Mouse (Mus musculus): ENCODE results near the gene Apol7a. TPM values are rescaled to one million over a fixed set of nuclear protein-coding genes. Genes with fewer than 3 reads are reported as not detected.
A peak's percentile ranks its signal among the peaks of the same experiment; 100 is the strongest.

Apol7a gene
- polyA plus RNA-seq, 1 experiment from 2014 or later = 0.13 TPM

- ATAC-seq (replicated peaks; ENCODE audit: insufficient number of reproducible peaks, low FRiP score, low TSS enrichment) = no peak
- H3K9me3 ChIP-seq (replicated peaks; ENCODE audit: control insufficient read depth, low read length) = no peaks in the 10 kb centered on the region
- WGBS (ENCODE audit: insufficient replicate concordance) = 84% methylated on average over 7 of the region's 7 CpGs
Measured at GRCm38 (mm10) chr15:77350117-77350516, 48.8 kb downstream of the Apol7a start.

GRCm38 (mm10) chr15:77348146-77348545, 50.8 kb downstream of the Apol7a start:
- ATAC-seq (replicated peaks; ENCODE audit: insufficient number of reproducible peaks, low FRiP score, low TSS enrichment) = no peak
- H3K36me3 ChIP-seq (ENCODE audit: control insufficient read depth, insufficient read depth, low read length) = no peaks in the 10 kb centered on the region
- H3K9me3 ChIP-seq (replicated peaks; ENCODE audit: control insufficient read depth, low read length) = no peaks in the 10 kb centered on the region
- WGBS (ENCODE audit: insufficient replicate concordance) = 68% methylated on average over 7 of the region's 7 CpGs
- H3K27me3 ChIP-seq (ENCODE audit: control insufficient read depth, insufficient read depth, low read length) = no peaks in the 10 kb centered on the region
- no peak overlapping the region for H3K27ac ChIP-seq (ENCODE audit: low read depth, low read length)
- H3K4me3 ChIP-seq (ENCODE audit: low read depth, low read length) = no peak overlapping the region
- peaks cover 16% of the 10 kb centered on the region for H3K4me1 ChIP-seq (ENCODE audit: control insufficient read depth, insufficient read depth, low read length)
- H3K9ac ChIP-seq (ENCODE audit: low read depth, low read length) = no peak overlapping the region
- no peak overlapping the region for H3K4me2 ChIP-seq

More at GRCm38 (mm10) chr15:77350117-77350516, 48.8 kb downstream of the Apol7a start:
- peaks cover 16% of the 10 kb centered on the region for H3K4me1 ChIP-seq (ENCODE audit: control insufficient read depth, insufficient read depth, low read length)
- H3K36me3 ChIP-seq (ENCODE audit: control insufficient read depth, insufficient read depth, low read length) = no peaks in the 10 kb centered on the region
- H3K27me3 ChIP-seq (ENCODE audit: control insufficient read depth, insufficient read depth, low read length) = no peaks in the 10 kb centered on the region
- no peak overlapping the region for H3K9ac ChIP-seq (ENCODE audit: low read depth, low read length)
- H3K4me2 ChIP-seq = no peak overlapping the region
- H3K4me3 ChIP-seq (ENCODE audit: low read depth, low read length) = no peak overlapping the region
- H3K27ac ChIP-seq (ENCODE audit: low read depth, low read length) = no peak overlapping the region

GRCm38 (mm10) chr15:77344127-77345125, 54.5 kb downstream of the Apol7a start:
- WGBS (ENCODE audit: insufficient replicate concordance) = 32% methylated on average over 17 of the region's 17 CpGs
- H3K4me3 ChIP-seq (ENCODE audit: low read depth, low read length) = no peak overlapping the region
- H3K27me3 ChIP-seq (ENCODE audit: control insufficient read depth, insufficient read depth, low read length) = no peaks in the 10 kb centered on the region

DNA sequence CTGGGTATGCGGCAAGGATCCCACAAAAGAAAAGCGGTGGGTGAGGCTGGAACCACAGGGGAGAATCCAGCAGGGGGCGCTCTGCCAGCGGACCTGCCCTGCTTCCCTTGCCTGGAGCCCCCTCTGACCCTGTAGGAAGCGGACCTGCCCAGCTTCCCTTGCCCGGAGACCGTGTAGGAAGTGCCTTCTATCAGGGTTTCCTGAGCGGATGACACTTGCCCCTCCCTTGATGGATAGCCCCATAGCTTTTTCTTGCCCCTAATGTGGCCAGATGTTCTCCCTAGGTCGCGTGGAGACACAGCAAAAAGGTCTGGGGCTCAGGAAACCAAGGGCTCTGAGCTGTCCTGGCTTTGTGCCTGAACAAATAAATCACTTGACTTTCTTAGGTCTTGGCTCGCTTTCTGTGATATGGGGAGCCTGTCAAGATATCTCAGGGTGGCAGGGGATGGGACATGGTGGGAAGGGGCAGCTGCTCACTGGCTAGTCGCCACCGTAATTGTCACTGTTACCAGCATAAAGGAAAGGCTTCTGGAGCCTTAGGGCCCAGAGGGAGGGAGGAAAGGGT, 55.3 kb downstream of the Apol7a start:
- Histone ChIP-seq H3K27me3 (ENCODE audit: control insufficient read depth, insufficient read depth, low read length) (no peaks in the 10 kb centered on the region), H3K36me3 (ENCODE audit: control insufficient read depth, insufficient read depth, low read length) (no peaks in the 10 kb centered on the region), H3K4me1 (ENCODE audit: control insufficient read depth, insufficient read depth, low read length) (peaks cover 26% of the 10 kb centered on the region), H3K27ac (ENCODE audit: low read depth, low read length) (peak overlapping the region; percentile 84), H3K9ac (ENCODE audit: low read depth, low read length) (peak overlapping the region; percentile 61), H3K9me3 (replicated peaks; ENCODE audit: control insufficient read depth, low read length) (no peaks in the 10 kb centered on the region), H3K4me3 (ENCODE audit: low read depth, low read length) (peak overlapping the region; percentile 29), H3K4me2 (peak overlapping the region; percentile 64)
- WGBS (ENCODE audit: insufficient replicate concordance) = 6% methylated on average over 13 of the region's 13 CpGs
- peak; percentile 79 for ATAC-seq (replicated peaks; ENCODE audit: insufficient number of reproducible peaks, low FRiP score, low TSS enrichment)

More at GRCm38 (mm10) chr15:77344127-77345125, 54.5 kb downstream of the Apol7a start:
- no peaks in the 10 kb centered on the region for H3K9me3 ChIP-seq (replicated peaks; ENCODE audit: control insufficient read depth, low read length)
- H3K4me2 ChIP-seq = peak overlapping the region; percentile 64
- H3K27ac ChIP-seq (ENCODE audit: low read depth, low read length) = peak overlapping the region; percentile 84
- H3K9ac ChIP-seq (ENCODE audit: low read depth, low read length) = peak overlapping the region; percentile 61
- no peaks in the 10 kb centered on the region for H3K36me3 ChIP-seq (ENCODE audit: control insufficient read depth, insufficient read depth, low read length)
- peaks cover 26% of the 10 kb centered on the region for H3K4me1 ChIP-seq (ENCODE audit: control insufficient read depth, insufficient read depth, low read length)
- peak; percentile 29; the same call in 1 of the 2 replicates for ATAC-seq (replicated peaks; ENCODE audit: insufficient number of reproducible peaks, low FRiP score, low TSS enrichment)

GRCm38 (mm10) chr15:77342962-77343526, 55.9 kb downstream of the Apol7a start:
- ATAC-seq (replicated peaks; ENCODE audit: insufficient number of reproducible peaks, low FRiP score, low TSS enrichment) = 0 out of 2 replicates have a peak, but pooled peaks have one; percentile 8
- peak overlapping the region; percentile 84 for H3K27ac ChIP-seq (ENCODE audit: low read depth, low read length)
- H3K27me3 ChIP-seq (ENCODE audit: control insufficient read depth, insufficient read depth, low read length) = no peaks in the 10 kb centered on the region
- no peaks in the 10 kb centered on the region for H3K9me3 ChIP-seq (replicated peaks; ENCODE audit: control insufficient read depth, low read length)
- H3K9ac ChIP-seq (ENCODE audit: low read depth, low read length) = peak overlapping the region; percentile 61
- H3K4me2 ChIP-seq = peak overlapping the region; percentile 64
- WGBS (ENCODE audit: insufficient replicate concordance) = 19% methylated on average over 18 of the region's 18 CpGs
- peaks cover 26% of the 10 kb centered on the region for H3K4me1 ChIP-seq (ENCODE audit: control insufficient read depth, insufficient read depth, low read length)
- H3K4me3 ChIP-seq (ENCODE audit: low read depth, low read length) = peak overlapping the region; percentile 29
- no peaks in the 10 kb centered on the region for H3K36me3 ChIP-seq (ENCODE audit: control insufficient read depth, insufficient read depth, low read length)

- H3K4me3 ChIP-seq (ENCODE audit: low read depth, low read length) = no peak overlapping the region
- H3K4me2 ChIP-seq = no peak overlapping the region
- H3K9ac ChIP-seq (ENCODE audit: low read depth, low read length) = no peak overlapping the region
- peaks cover 28% of the 10 kb centered on the region for H3K4me1 ChIP-seq (ENCODE audit: control insufficient read depth, insufficient read depth, low read length)
- H3K27ac ChIP-seq (ENCODE audit: low read depth, low read length) = no peak overlapping the region
- no peak for ATAC-seq (replicated peaks; ENCODE audit: insufficient number of reproducible peaks, low FRiP score, low TSS enrichment)
- H3K36me3 ChIP-seq (ENCODE audit: control insufficient read depth, insufficient read depth, low read length) = no peaks in the 10 kb centered on the region
- no peaks in the 10 kb centered on the region for H3K9me3 ChIP-seq (replicated peaks; ENCODE audit: control insufficient read depth, low read length)
- 77% methylated on average over 6 of the region's 6 CpGs for WGBS (ENCODE audit: insufficient replicate concordance)
- H3K27me3 ChIP-seq (ENCODE audit: control insufficient read depth, insufficient read depth, low read length) = no peaks in the 10 kb centered on the region
Measured at GRCm38 (mm10) chr15:77342005-77342404, 56.9 kb downstream of the Apol7a start.

DNA sequence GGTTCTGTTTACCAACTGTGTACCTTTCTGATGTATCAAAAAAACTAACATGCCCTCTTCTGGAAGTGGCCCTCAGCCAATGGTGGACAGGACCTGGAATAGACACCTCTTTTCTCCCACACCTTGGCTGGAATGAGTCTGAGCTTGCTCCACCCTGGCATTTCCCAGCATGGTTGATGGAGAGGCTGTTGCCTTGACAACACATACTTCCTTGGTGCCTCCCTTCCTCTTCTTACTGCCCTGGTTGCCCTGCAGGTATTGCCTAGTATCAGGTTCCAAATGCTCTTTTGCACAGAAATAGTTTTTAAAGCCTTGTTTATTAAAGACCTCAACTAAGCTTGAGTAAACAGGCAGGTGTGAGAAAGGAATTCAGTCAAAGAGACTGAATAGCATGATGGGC, 58.3 kb downstream of the Apol7a start:
- peaks cover 33% of the 10 kb centered on the region for H3K4me1 ChIP-seq (ENCODE audit: control insufficient read depth, insufficient read depth, low read length)
- no peaks in the 10 kb centered on the region for H3K9me3 ChIP-seq (replicated peaks; ENCODE audit: control insufficient read depth, low read length)
- no peak overlapping the region for H3K4me2 ChIP-seq
- H3K4me3 ChIP-seq (ENCODE audit: low read depth, low read length) = no peak overlapping the region
- H3K27me3 ChIP-seq (ENCODE audit: control insufficient read depth, insufficient read depth, low read length) = no peaks in the 10 kb centered on the region
- no peak overlapping the region for H3K27ac ChIP-seq (ENCODE audit: low read depth, low read length)
- ATAC-seq (replicated peaks; ENCODE audit: insufficient number of reproducible peaks, low FRiP score, low TSS enrichment) = no peak
- no peaks in the 10 kb centered on the region for H3K36me3 ChIP-seq (ENCODE audit: control insufficient read depth, insufficient read depth, low read length)
- no peak overlapping the region for H3K9ac ChIP-seq (ENCODE audit: low read depth, low read length)

DNA sequence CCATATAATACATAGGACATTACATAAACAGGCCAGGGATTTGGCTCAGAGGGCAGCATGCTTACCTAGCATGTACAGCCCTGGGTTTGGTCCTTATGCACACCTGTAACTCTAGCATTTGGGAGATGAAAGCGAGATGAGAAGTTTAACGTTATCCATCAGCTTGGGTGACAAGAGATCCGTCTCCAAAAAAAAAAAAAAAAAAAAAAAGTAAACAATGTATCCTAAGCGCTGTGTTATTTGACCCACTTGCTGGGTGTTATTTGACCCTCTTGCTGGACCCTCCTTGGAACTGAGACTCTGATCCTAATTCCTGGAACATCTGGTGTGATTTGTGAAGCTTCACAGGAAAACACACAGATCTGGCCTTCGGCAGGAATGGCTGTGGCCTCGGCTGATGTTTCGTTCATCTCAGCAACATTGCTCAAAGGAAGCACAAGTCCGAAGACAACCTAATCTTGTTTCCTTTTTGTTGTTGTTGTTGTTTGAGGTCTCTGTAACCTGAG, 59.9 kb downstream of the Apol7a start:
- Histone ChIP-seq H3K36me3 (ENCODE audit: control insufficient read depth, insufficient read depth, low read length) (no peaks in the 10 kb centered on the region), H3K27ac (ENCODE audit: low read depth, low read length) (no peak overlapping the region), H3K9me3 (replicated peaks; ENCODE audit: control insufficient read depth, low read length) (no peaks in the 10 kb centered on the region), H3K4me1 (ENCODE audit: control insufficient read depth, insufficient read depth, low read length) (peaks cover 29% of the 10 kb centered on the region), H3K4me3 (ENCODE audit: low read depth, low read length) (no peak overlapping the region), H3K9ac (ENCODE audit: low read depth, low read length) (no peak overlapping the region), H3K27me3 (ENCODE audit: control insufficient read depth, insufficient read depth, low read length) (no peaks in the 10 kb centered on the region), H3K4me2 (no peak overlapping the region)
- no peak for ATAC-seq (replicated peaks; ENCODE audit: insufficient number of reproducible peaks, low FRiP score, low TSS enrichment)
- 60% methylated on average over 8 of the region's 8 CpGs for WGBS (ENCODE audit: insufficient replicate concordance)
